Mouse (Mus musculus) CH12.LX (cell line): ENCODE results near the gene Tpx2. TPM values are rescaled to one million over a fixed set of nuclear protein-coding genes. Genes with fewer than 3 reads are reported as not detected.

Experiments used
- DNase-seq: peaks from one replicate; pipeline ENCODE4 v3.0.0-alpha.2; 2013; ENCODE audit errors: extremely low read depth
- H3K27ac ChIP-seq: 2 replicates; pipeline ENCODE4 v1.5.1; 2012; ENCODE audit warnings: low read depth, mild to moderate bottlenecking, control low read depth, moderate library complexity; ENCODE audit not compliant: insufficient read depth
- H3K27me3 ChIP-seq: replicated peaks from 2 replicates; pipeline ENCODE3; 2012; ENCODE audit warnings: inconsistent platforms
- H3K36me3 ChIP-seq, 2 experiments: replicated peaks in 1 of 2; 2 replicates each; pipeline versions ENCODE3 to v1.6.1; 2012; ENCODE audit warnings: inconsistent platforms in 1 of 2, low read length in 1 of 2, mild to moderate bottlenecking in 1 of 2, mixed read lengths in 1 of 2, moderate library complexity in 1 of 2; ENCODE audit not compliant: control insufficient read depth in 1 of 2, insufficient read depth in 1 of 2
- H3K4me1 ChIP-seq, 2 experiments: 2 replicates each; pipeline ENCODE4 v1.6.1; 2012; ENCODE audit warnings: inconsistent platforms in 1 of 2, moderate library complexity in 1 of 2; ENCODE audit not compliant: insufficient read depth in 2 of 2, control insufficient read depth in 1 of 2
- H3K4me2 ChIP-seq: 2 replicates; pipeline ENCODE4 v1.6.1; 2012; ENCODE audit warnings: low read depth, mild to moderate bottlenecking, control low read depth; ENCODE audit not compliant: poor library complexity, insufficient read depth, severe bottlenecking
- H3K4me3 ChIP-seq, 3 experiments: fragments of 150-350 bp in 1 of 3; sonication (generic) in 1 of 3; replicated peaks in 1 of 3; 2 replicates each; pipeline versions ENCODE3 to v1.5.1; 2011 to 2012; ENCODE audit warnings: low read depth in 2 of 3, low read length in 2 of 3, mild to moderate bottlenecking in 2 of 3, moderate library complexity in 2 of 3, control low read depth in 1 of 3, improper control_type of control experiment in 1 of 3, inconsistent platforms in 1 of 3, mixed read lengths in 1 of 3; ENCODE audit not compliant: poor library complexity in 1 of 3
- H3K79me2 ChIP-seq: replicated peaks from 2 replicates; pipeline ENCODE4 v1.6.1; 2012; ENCODE audit warnings: mild to moderate bottlenecking, moderate library complexity; ENCODE audit not compliant: control insufficient read depth, poor library complexity, insufficient read depth, severe bottlenecking; ENCODE audit errors: extremely low read depth
- H3K9ac ChIP-seq: 2 replicates; pipeline ENCODE4 v1.6.1; 2012; ENCODE audit warnings: low read depth, mild to moderate bottlenecking, control low read depth, moderate library complexity; ENCODE audit not compliant: insufficient read depth
- H3K9me3 ChIP-seq: replicated peaks from 2 replicates; pipeline ENCODE3; 2012; ENCODE audit warnings: low read length, inconsistent platforms, mixed read lengths
- BHLHE40 ChIP-seq: IDR thresholded peaks from 2 replicates; pipeline ENCODE4 v1.6.1; 2011; ENCODE audit warnings: mild to moderate bottlenecking, low read depth, low read length, improper control_type of control experiment
- CHD1 ChIP-seq: IDR thresholded peaks from 2 replicates; pipeline ENCODE4 v1.6.1; 2012; ENCODE audit warnings: low read depth, low read length, improper control_type of control experiment, inconsistent platforms
- CHD2 ChIP-seq: IDR thresholded peaks from 2 replicates; pipeline ENCODE4 v1.6.1; 2011; ENCODE audit warnings: low read length, improper control_type of control experiment
- CTCF ChIP-seq, 2 experiments: IDR thresholded peaks in 1 of 2; conservative IDR thresholded peaks in 1 of 2; 2 replicates each; pipeline ENCODE4 v1.5.1; 2011 to 2012; ENCODE audit warnings: low read depth in 2 of 2, low read length in 2 of 2, improper control_type of control experiment in 1 of 2, inconsistent platforms in 1 of 2, mild to moderate bottlenecking in 1 of 2, moderate library complexity in 1 of 2
- E2F4 ChIP-seq: IDR thresholded peaks from 2 replicates; pipeline ENCODE4 v1.6.1; 2011; ENCODE audit warnings: low read depth, low read length, improper control_type of control experiment; ENCODE audit not compliant: insufficient replicate concordance
- ELF1 ChIP-seq: IDR thresholded peaks from 2 replicates; pipeline ENCODE4 v1.6.1; 2014; ENCODE audit warnings: low read depth, mild to moderate bottlenecking, inconsistent platforms, low read length, improper control_type of control experiment
- GABPA ChIP-seq: IDR thresholded peaks from 2 replicates; pipeline ENCODE4 v1.6.1; 2012; ENCODE audit warnings: low read depth, low read length, improper control_type of control experiment, inconsistent platforms; ENCODE audit not compliant: insufficient replicate concordance
- MAX ChIP-seq: IDR thresholded peaks from 2 replicates; pipeline ENCODE4 v1.6.1; 2011; ENCODE audit warnings: low read length, improper control_type of control experiment
- MAZ ChIP-seq: IDR thresholded peaks from 2 replicates; pipeline ENCODE4 v1.6.1; 2012; ENCODE audit warnings: low read depth, mild to moderate bottlenecking, inconsistent platforms, low read length, improper control_type of control experiment, moderate library complexity
- MYC ChIP-seq: IDR thresholded peaks from 2 replicates; pipeline ENCODE4 v1.6.1; 2011; ENCODE audit warnings: low read depth, mild to moderate bottlenecking, improper control_type of control experiment, low read length
- POLR2AphosphoS2 ChIP-seq: IDR thresholded peaks from 2 replicates; pipeline ENCODE4 v1.6.1; 2011; ENCODE audit warnings: low read depth, low read length, improper control_type of control experiment
- SIN3A ChIP-seq: IDR thresholded peaks from 2 replicates; pipeline ENCODE4 v1.6.1; 2012; ENCODE audit warnings: low read length, improper control_type of control experiment, inconsistent platforms
- SMC3 ChIP-seq: IDR thresholded peaks from 2 replicates; pipeline ENCODE4 v1.6.1; 2011; ENCODE audit warnings: low read depth, low read length, improper control_type of control experiment
- TCF12 ChIP-seq: IDR thresholded peaks from 2 replicates; pipeline ENCODE4 v1.6.1; 2014; ENCODE audit warnings: low read depth, mild to moderate bottlenecking, inconsistent platforms, low read length, improper control_type of control experiment
- USF1 ChIP-seq: IDR thresholded peaks from 2 replicates; pipeline ENCODE4 v1.6.1; 2014; ENCODE audit warnings: low read depth, mild to moderate bottlenecking, inconsistent platforms, low read length, improper control_type of control experiment
- ZKSCAN1 ChIP-seq: IDR thresholded peaks from 2 replicates; pipeline ENCODE4 v1.6.1; 2012; ENCODE audit warnings: low read depth, inconsistent platforms, low read length, improper control_type of control experiment, borderline replicate concordance
- ZNF384 ChIP-seq: IDR thresholded peaks from 2 replicates; pipeline ENCODE4 v1.6.1; 2012; ENCODE audit warnings: low read depth, low read length, improper control_type of control experiment, inconsistent platforms
- dilution Hi-C: fragments of 300-500 bp; cut with MboI; formaldehyde crosslinking; loops from 2 replicates; pipeline ENCODE4 v1.14.3; 2020; ENCODE audit warnings: low sequenced_read_pairs; ENCODE audit not compliant: extremely low pct_unique_long_range_greater_than_20kb, extremely low pct_ligation_motif_present
- in situ Hi-C: fragments of 300-500 bp; cut with MboI; formaldehyde crosslinking; loops from 3 replicates; pipeline ENCODE4 v1.14.3; 2019; ENCODE audit warnings: low sequenced_read_pairs, low pct_ligation_motif_present, low pct_unique_long_range_greater_than_20kb, mixed read lengths
- polyA plus RNA-seq: library from polyadenylated mRNA; unstranded; fragments of >175 nt; gene quantifications from 2 replicates; pipeline ENCODE4 v1.2.1, GENCODE M21; 2012; ENCODE audit warnings: low read depth; ENCODE audit not compliant: insufficient read length
- total RNA-seq, 2 experiments: library from RNA; depleted of rRNA; stranded (reverse); fragments of 300-350 nt in 1 of 2; fragments of >200 nt in 1 of 2; gene quantifications; 2 replicates each; pipeline ENCODE4 v1.2.3; 2012 to 2014

Tpx2 gene
- total and polyA plus RNA-seq, 3 experiments: 66.1 to 127 (median 98.0) TPM

- TF ChIP-seq ZNF384: peak; percentile 45; the same call in 1 of the 2 replicates
- TF ChIP-seq CHD1: no peak
- no peak for TF ChIP-seq ELF1
- no peak for TF ChIP-seq MAZ
- TF ChIP-seq, all 38 proteins: peak for 1
- Histone ChIP-seq H3K9me3 (no peaks in the 10 kb centered on the region), H3K4me2 (no peak overlapping the region), H3K4me1 (peaks cover 35 to 63% of the 10 kb centered on the region in 2 experiments), H3K79me2 (peaks cover 93% of the 10 kb centered on the region), H3K4me3 (no peak overlapping the region), H3K36me3 (peaks cover 19 to 51% of the 10 kb centered on the region in 2 experiments), H3K27ac (no peak overlapping the region), H3K9ac (peak overlapping the region; percentile 9), H3K27me3 (no peaks in the 10 kb centered on the region)
- DNase-seq: no peak
- dilution Hi-C loops (no loop called here), in situ Hi-C loops (no loop called here)
Observed at GRCm38 (mm10) chr2:152799954-152800761, 47.6 kb upstream of the Tpx2 start.

- dilution Hi-C loops: no loop called here
- no peak overlapping the region for H3K27ac ChIP-seq
- no peak for TF ChIP-seq USF1
- peak in 1 of 2 experiments; percentile 35; a peak in 2 of 4 replicates for TF ChIP-seq CTCF (conservative IDR thresholded peaks at IDR 0.05 in 1 of 2, IDR thresholded peaks at IDR 0.05 in 1 of 2; ENCODE audit: low read depth in 2 of 2, low read length in 2 of 2)
- TF ChIP-seq SMC3: peak; percentile 6
- no peak for TF ChIP-seq MYC
- TF ChIP-seq POLR2AphosphoS2: no peak
- TF ChIP-seq TCF12: no peak
- no peak for TF ChIP-seq E2F4
- no peak for TF ChIP-seq SIN3A
- 0 out of 2 replicates have a peak, but pooled peaks have one; percentile 6 for TF ChIP-seq ZNF384
- no peak for TF ChIP-seq CHD2
- H3K4me2 ChIP-seq: no peak overlapping the region
- peaks cover 33 to 63% of the 10 kb centered on the region in 2 experiments for H3K4me1 ChIP-seq
- H3K9me3 ChIP-seq: no peaks in the 10 kb centered on the region
- no peak overlapping the region for H3K9ac ChIP-seq
- H3K79me2 ChIP-seq: peaks cover 93% of the 10 kb centered on the region
- H3K27me3 ChIP-seq: no peaks in the 10 kb centered on the region
- peaks cover 19 to 57% of the 10 kb centered on the region in 2 experiments for H3K36me3 ChIP-seq
- in situ Hi-C loops: no loop called here
- H3K4me3 ChIP-seq: no peak overlapping the region
- no peak for DNase-seq
Observed at GRCm38 (mm10) chr2:152800762-152801113, 47.0 kb upstream of the Tpx2 start.

DNA sequence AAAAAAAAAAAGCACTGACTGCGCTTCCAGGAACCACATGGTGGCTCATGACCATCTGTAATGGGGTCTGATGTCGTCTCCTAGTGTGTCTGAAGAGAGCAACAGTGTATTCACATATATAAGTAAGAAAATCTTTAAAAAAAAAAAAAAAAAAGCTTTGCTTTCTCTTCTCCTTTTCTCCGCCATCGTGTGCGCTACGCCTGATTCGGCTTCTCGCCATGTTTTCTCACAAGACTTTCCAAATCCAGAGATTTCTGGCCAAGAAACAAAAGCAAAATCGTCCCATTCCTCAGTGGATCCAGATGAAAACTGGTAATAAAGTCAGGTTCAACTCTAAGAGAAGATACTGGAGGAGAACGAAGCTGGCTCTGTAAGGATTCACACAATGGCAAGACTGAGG is 45.5 kb upstream of the Tpx2 start:
- Histone ChIP-seq H3K4me2 (no peak overlapping the region), H3K4me3 (no peak overlapping the region), H3K4me1 (peaks cover 36 to 65% of the 10 kb centered on the region in 2 experiments), H3K27me3 (no peaks in the 10 kb centered on the region), H3K27ac (no peak overlapping the region), H3K36me3 (peaks cover 26 to 65% of the 10 kb centered on the region in 2 experiments), H3K9ac (no peak overlapping the region), H3K79me2 (peaks cover 94% of the 10 kb centered on the region), H3K9me3 (no peaks in the 10 kb centered on the region)
- DNase-seq: no peak
- dilution Hi-C loops: no loop called here
- TF ChIP-seq BHLHE40 (no peak), ZKSCAN1 (no peak), GABPA (no peak), CHD1 (no peak), ELF1 (no peak), MAX (no peak), ZNF384 (peak; percentile 85), POLR2AphosphoS2 (no peak)
- in situ Hi-C loops: no loop called here
